Mouse (Mus musculus): Measurements from ENCODE around the gene Atp5s. TPM values are rescaled to one million over a fixed set of nuclear protein-coding genes. Genes with fewer than 3 reads are reported as not detected.

Gene Atp5s
- polyA plus RNA-seq, 1 experiment = 9.4 TPM

DNA sequence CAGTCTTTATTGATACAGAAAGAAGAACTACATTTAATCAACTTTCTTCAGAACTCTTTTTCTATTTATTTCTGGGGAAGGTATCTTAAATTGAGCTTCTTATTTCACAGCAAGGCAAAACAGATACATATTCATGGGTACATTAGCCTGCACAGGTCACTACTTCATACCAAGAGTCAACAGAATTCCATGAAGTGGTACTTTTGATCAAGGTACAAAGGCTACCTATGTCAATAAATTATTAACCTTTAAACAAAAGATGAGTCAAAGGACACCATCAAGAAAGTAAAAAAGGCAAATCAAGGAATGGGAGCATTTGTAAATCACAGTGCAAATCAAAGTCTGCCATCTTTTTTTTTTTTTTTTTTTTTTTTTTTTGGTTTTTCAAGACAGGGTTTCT is 11.1 kb upstream of the Atp5s start:
- TF ChIP-seq GATA1 (IDR thresholded peaks at IDR 0.05; ENCODE audit: low read length) = no peak

DNA sequence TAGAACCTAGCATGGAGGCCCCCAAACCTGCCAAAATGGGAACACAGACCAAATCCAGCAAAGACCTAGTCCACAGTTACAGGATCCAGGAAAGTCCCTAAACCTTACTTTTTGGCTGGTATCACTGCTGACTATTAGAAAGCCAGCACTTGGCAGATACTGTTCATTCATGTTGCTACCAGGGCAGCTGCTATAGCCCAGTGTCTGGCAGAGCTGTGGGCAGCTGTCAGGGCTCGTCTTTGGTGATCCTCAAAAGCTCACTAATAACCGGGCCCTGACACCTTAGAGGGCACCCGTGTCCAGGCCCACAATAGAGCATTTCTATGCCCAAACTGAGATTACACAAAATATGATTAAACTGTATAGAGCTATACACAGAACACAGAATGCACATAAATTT is 1.9 kb upstream of the Atp5s start:
- no peak for TF ChIP-seq GATA1 (IDR thresholded peaks at IDR 0.05; ENCODE audit: low read length)

DNA sequence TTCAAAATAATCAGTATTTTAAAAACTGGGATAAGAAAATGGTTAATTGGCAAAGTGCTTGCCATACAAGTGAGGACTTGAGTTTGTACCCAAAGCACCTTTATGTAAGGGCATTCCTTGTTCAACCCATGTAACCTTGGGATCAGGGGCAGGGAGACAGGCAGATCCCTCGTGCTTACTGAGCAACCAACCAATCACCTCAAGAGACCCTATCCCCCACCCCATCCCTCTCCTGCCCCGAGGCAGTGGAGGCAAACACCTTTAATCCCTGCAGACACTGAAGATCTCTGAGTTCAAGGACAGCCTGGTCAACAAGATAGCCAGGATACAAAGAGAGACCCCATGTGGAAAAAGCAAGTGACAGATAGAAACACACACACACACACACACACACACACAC is 1.4 kb upstream of the Atp5s start:
- TF ChIP-seq GATA1 (IDR thresholded peaks at IDR 0.05; ENCODE audit: low read length) = no peak

DNA sequence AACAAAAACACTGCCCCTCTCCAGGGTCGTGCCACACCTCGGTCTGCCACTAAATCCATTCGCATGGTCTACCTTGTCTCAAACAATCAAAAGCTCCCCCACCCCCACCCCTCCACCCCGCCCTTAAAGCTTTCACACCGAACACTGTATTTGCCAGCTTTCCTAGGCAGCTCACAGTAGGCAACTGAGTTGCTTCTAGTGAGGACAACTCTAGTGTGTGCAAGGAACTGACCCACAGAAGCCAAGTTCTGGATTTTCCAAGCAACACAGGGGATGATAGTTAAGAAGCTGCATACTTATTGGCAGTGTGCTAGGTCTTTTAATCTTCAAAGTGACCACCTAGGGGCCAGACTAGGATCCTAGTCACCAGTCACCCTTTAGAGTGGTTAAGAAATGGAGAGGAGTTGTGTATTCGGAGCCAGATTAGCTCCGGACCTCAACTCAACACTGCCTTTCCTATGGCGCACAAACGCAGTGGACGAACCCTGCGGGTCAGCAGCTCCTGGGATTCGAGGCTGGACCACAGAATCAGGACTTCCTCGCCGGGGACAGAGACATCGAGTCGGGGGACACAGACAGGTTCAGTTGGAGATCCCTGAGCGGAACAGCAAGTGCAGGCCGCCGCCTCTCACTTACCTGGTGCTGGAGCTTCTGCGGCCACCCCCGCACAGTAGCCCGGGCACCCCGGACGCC is 586 bp upstream of the Atp5s start:
- TF ChIP-seq GATA1 (IDR thresholded peaks at IDR 0.05; ENCODE audit: low read length) = no peak

DNA sequence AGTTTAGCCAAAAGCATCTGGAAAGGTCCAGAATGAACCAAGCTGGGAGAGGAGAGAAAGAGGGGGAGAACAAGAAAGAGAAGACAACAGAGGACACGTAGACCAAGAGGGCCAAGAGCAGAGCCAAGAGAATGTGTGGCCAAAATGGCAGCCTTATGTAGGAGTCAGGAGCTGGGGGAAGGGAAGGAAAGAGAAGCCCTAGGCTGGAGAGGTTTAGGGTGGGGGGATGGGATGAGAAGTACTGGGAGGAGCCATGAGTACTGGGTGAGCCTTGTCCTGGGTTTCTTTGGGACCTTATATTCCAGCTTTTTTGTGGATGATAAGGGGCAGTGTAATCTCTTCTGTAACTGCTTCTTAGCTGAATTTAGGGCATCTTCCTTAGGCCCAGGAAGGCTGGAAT is 4.5 kb downstream of the Atp5s start:
- no peak for TF ChIP-seq GATA1 (IDR thresholded peaks at IDR 0.05; ENCODE audit: low read length)

DNA sequence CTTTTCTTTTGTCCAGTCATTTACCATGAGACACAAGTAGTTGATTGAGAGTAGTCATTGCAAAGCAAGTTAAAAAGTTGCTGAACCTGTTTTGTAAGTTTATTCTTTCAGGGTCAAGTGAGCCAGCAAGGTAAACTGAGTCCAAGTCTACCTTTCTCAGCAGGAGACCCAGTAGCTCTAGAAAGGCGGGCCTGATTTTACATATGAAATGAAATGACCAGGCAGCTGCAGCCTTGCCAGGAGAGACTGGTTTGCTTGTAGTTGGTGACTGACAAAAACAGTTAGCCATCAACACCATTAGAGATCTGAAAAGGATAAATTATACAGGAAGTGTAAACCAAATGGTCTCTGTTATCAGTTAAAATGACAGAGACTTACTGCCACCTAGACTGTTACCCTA is 5.6 kb downstream of the Atp5s start:
- no peak for TF ChIP-seq GATA1 (IDR thresholded peaks at IDR 0.05; ENCODE audit: low read length)

DNA sequence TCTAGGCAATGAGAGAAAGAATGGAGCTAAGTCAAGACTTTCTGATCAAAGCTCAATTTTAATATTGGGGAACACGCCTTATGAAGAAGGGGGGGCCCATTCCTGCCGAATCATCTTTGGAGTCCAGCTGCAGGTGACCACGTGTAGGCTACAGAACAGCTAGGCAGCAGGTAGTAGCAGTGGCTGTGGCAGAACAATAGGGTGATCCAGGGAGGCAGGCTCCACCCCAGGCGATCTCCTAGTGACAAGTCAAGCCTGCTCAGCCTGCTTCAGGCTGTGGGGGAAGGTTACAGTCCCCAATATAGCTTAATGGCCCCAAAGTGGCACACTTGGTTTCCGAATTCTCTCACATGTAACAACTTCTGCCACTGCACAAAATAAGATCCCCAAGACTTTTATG is 7.5 kb downstream of the Atp5s start:
- TF ChIP-seq GATA1 (IDR thresholded peaks at IDR 0.05; ENCODE audit: low read length) = no peak

DNA sequence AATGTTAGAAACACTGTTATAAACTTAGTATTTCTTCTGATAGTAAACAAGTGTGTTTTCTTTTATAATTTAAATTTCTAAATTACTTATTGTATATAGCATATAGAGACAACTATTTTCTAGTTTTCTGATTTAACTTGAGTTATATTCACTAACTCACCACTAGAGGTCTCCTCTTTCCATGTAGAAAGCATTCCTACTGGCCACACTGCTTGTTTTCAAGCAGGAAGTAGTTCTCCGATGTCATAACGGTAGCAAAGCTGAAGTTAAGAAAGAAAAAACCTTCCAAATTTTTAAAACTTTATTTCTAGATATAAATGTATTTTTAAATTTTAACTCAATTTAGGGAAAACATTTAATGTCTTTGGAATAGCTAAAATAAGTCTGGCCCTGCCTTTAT is 8.8 kb downstream of the Atp5s start:
- TF ChIP-seq GATA1 (IDR thresholded peaks at IDR 0.05; ENCODE audit: low read length) = no peak

DNA sequence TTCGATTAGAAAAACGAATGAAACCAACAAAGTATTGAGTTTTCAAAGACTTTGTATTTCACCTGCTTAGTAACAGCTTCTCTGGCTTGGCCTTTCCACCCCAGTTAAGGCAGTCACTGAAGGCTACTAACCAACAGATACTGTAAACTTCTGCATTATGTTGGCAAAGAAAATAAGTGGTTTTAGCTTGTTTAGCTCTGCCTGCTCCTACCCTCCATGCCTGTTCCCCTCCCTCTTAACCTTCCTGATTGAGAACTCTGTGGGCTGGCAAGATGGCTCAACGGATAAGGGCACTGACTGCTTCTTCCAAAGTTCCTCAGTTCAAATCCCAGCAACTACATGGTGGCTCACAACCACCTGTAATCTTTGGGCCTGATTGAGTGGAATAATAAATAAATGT is 9.2 kb downstream of the Atp5s start:
- no peak for TF ChIP-seq GATA1 (IDR thresholded peaks at IDR 0.05; ENCODE audit: low read length)

DNA sequence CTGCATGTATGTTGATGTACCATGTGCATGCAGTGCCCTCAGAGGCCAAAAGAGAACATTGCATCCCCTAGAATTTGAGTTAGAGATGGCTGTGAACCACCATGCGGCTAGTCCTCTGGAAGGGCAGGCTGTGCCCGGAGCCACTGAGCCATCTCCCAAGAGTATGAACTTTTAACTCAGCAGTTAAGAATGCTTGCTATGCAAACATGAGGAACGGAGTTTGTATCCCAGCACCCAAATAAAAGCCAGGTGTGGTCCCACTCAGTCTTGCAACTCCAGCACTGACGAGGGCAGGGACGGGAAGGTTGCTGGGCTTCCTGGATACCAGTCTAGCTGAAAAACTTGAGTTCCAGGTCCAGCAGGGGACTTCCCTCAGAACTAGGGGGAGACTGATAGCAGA is 17.2 kb downstream of the Atp5s start:
- no peak for TF ChIP-seq GATA1 (IDR thresholded peaks at IDR 0.05; ENCODE audit: low read length)

DNA sequence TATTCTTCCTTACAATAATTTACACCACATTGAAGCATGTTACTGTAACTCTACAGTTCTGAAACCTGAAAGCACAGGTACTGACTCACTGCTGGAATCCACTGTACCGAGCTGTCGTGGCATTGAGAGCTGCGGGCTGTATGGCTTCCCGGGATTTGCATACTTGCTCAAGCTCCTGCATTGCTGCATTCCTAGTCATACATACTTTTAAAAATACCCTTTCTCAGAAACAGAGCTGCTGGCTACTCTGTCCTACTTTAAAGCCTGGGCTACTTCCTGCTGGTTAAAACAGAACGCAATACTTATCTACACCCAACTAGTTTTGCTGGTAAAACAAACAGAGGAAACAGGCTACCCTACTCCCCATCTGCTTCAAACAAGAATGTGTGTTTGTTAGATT is 19.4 kb downstream of the Atp5s start:
- TF ChIP-seq GATA1 (IDR thresholded peaks at IDR 0.05; ENCODE audit: low read length) = no peak

DNA sequence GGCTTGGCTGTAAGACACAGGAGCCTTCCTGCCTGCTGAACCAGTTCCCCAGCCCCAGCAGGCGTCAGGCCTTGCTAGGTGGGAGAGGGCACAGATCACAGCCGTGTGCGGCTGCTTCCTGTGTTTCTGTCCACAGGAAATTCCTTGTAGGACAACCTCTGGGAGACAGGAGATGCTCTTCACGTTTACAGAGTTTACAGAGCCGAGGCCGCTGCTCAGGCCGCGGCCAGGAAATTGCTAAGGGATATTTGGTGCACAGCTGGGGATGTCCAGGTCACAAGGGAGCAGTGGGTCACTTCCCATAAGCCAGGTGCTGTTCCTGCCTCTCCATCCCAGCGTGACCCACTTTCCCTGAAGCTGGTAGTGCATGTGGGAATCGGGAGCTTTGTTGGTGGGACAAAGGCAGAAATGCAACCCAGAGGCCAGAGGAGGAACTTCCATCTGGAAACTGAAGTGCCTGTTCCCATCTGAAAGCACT is 27.2 kb downstream of the Atp5s start:
- TF ChIP-seq GATA1 (IDR thresholded peaks at IDR 0.05; ENCODE audit: low read length) = no peak

DNA sequence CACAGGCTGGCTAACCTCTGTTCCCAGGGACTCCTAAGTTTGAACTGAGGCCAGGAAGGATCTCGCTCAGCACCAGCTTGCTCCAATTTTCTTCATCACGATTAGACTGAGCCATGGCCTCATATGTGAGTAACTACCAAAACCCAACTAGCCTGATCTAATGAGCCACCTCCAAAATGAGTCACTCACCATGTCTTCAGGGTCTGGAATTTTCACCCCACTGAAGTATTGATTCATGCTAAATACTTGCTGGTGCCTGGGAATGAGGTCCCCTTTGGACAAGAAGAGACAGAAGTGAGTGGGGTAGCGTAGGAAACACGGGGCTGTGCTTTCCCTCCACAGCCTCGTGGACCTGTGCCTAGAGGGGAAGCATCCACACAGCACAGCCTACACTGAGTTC is 29.2 kb downstream of the Atp5s start:
- no peak for TF ChIP-seq GATA1 (IDR thresholded peaks at IDR 0.05; ENCODE audit: low read length)

DNA sequence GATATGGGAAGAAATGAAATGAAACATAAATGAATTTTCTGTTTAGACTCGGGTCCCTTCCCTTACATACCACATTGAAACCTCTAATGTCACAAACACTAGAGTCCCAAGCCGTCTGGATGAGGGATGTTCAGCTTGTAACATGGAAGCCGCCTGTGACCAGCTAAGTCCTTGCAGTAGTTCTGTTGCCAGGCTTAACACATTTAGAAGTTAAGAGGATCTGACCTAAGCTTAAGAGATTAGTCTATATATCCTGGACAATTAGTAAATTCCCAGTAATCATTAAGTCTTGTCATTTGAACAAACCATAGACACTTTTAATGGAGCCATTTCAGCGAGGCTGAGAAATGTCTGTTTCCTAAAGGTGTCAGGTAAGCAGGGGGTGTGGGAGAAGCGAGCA is 31.3 kb downstream of the Atp5s start:
- TF ChIP-seq GATA1 (IDR thresholded peaks at IDR 0.05; ENCODE audit: low read length) = no peak

DNA sequence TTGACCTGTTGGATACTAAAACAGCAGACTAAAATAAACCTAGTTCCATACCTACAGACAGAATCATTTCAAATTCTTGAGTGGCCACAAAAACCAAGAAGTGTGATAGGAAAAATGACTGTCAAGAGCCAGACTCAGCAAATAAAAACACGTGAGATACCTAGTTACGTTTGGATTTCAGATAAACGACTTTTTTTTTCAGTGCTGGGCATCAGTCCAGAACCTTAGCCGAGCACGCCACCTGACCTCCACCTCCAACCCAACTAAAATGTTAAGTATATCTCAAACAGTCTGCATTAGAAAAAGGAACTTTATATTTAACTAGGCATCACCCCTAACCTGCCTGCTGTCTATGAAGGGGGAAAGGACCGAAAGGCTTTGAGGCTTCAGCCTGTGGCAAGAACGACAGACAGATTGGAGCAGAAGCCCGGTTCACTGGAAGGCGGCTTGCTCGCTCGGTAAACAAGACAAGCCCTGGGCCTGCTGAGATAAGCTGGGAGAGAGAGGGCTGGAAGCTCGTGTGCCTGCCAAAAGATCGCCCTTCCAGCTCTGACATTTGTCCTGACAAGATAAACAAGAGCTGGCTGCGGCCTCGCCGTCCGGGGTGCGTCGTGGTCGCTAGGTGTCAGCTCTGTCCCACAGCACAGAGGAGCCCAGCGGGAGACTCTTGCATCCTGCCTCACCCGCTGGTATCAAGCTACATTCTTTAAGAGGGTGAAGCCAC is 32.8 kb downstream of the Atp5s start:
- peak; percentile 74 for TF ChIP-seq GATA1 (IDR thresholded peaks at IDR 0.05; ENCODE audit: low read length)

DNA sequence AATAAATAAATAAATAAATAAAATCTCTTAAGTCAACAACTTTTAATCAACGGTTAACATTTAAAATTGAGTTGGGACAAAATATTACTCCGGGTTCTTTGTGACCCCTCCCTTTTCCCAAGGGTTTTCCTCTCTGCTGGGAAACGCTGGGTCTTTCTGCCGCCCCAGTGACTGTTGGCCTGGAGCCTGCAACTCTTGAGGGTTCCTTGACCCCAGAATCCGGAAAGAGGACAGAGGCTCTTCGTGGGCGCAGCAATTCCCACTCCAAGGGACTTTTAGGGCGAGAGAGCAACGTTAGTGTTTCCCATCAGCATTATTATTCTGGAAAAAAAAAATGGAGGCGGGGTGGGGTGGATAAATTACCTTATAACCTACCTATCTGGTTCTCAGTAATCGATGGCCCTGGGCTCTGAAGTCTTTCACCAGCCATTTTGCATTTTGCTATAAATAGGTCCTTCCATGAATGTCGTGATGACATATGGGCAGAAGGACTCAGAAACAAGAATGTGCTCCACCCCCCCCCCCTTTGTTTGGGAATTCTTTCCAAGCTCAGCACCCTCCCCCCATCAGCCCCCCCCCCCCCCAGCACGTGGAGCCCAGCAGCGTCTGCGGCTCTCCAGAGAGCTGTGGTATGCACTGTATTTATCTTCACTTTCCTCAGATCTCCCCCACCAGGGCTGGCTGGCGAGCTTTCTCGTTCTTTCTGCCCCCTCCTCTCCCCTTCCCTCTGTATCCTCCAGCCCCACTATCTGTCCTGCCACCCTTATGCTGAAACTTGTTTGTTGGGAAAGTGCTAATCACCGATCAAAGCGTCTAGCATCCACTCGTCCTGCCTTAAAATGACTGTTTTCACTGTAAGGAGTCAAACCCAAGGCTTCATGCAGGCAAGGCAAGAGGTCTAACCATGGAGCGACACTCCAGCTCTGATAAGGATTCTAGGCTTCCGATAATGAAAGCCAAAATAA is 33.8 kb downstream of the Atp5s start:
- TF ChIP-seq GATA1 (IDR thresholded peaks at IDR 0.05; ENCODE audit: low read length) = no peak

Data from G1E-ER4 (cell line).